Mouse (Mus musculus) skeletal muscle tissue, postnatal 0 days (tissue): ENCODE data around the gene Cmtm7. TPM values are rescaled to one million over a fixed set of nuclear protein-coding genes. Genes with fewer than 3 reads are reported as not detected.

ENCODE experiments used
- polyA plus RNA-seq: library from polyadenylated mRNA; unstranded; fragments of >200 nt; fragmentation: Nextera tagmentation; extraction: Ambion mirVana; gene quantifications from 2 replicates; pipeline ENCODE4 v1.2.1, GENCODE M21; 2015

Cmtm7 gene
- 60.7 and 73.0 TPM in 2 replicates for polyA plus RNA-seq

GRCm38 (mm10) chr9:114781526-114782212 lies at the start of gene Cmtm7:
Gene Cmtm7, minus strand, starts transcription at chr9:114781856.

GRCm38 (mm10) chr9:114731011-114731755 lies 50.5 kb downstream of the Cmtm7 start, which contains the start of gene Cmtm6:
Gene Cmtm6, plus strand, starts transcription at chr9:114731116.

Other genes with a start within 250 kb of the Cmtm7 start
- gene Trim71, start 217.5 kb downstream of the Cmtm7 start, polyA plus RNA-seq: 0.01 TPM in 1 of 2 replicates, not detected in the other
- gene Cnot10, start 141.7 kb downstream of the Cmtm7 start, polyA plus RNA-seq: 25.3 and 25.9 TPM in 2 replicates
- 60.0 and 60.2 TPM in 2 replicates for gene Dync1li1, start 93.1 kb downstream of the Cmtm7 start, polyA plus RNA-seq
- gene Cmtm6, start 50.7 kb downstream of the Cmtm7 start, polyA plus RNA-seq: 21.2 and 23.1 TPM in 2 replicates
- 10.2 TPM in 2 replicates for gene Cmtm8, start 62.3 kb upstream of the Cmtm7 start, polyA plus RNA-seq
- gene Gpd1l, start 152.1 kb upstream of the Cmtm7 start, polyA plus RNA-seq: 15.3 and 16.7 TPM in 2 replicates
- 0.69 and 1.3 TPM in 2 replicates for gene Osbpl10, start 196.7 kb upstream of the Cmtm7 start, polyA plus RNA-seq
- 378 and 390 TPM in 2 replicates for gene Rps27rt, start 200.9 kb upstream of the Cmtm7 start, polyA plus RNA-seq